Mouse (Mus musculus) embryo, embryonic 9.5 days (tissue): ENCODE results near the gene Zfp385a.

Experiments
- DNase-seq: peaks from one replicate; pipeline ENCODE4 v3.0.0-alpha.2; 2017; ENCODE audit errors: extremely low spot score

Zfp385a gene

GRCm38 (mm10) chr15:103363809-103364208, 23.9 kb upstream of the Zfp385a start:
- DNase-seq, result no peak

GRCm38 (mm10) chr15:103362950-103363349, 23.1 kb upstream of the Zfp385a start:
- DNase-seq, result no peak

GRCm38 (mm10) chr15:103362333-103362732, 22.4 kb upstream of the Zfp385a start:
- no peak for DNase-seq

- DNase-seq, result no peak
These were observed 21.4 kb upstream of the Zfp385a start for GRCm38 (mm10) chr15:103361269-103361668.

GRCm38 (mm10) chr15:103359869-103360602, 20.1 kb upstream of the Zfp385a start:
- DNase-seq, result no peak

- DNase-seq, result no peak
These were observed 19.2 kb upstream of the Zfp385a start for GRCm38 (mm10) chr15:103359122-103359510.

- DNase-seq, result no peak
These were observed 18.6 kb upstream of the Zfp385a start for GRCm38 (mm10) chr15:103358278-103359121.

- DNase-seq, result no peak
These were observed 17.9 kb upstream of the Zfp385a start for GRCm38 (mm10) chr15:103357817-103358216.

- no peak for DNase-seq
These were observed 16.2 kb upstream of the Zfp385a start for GRCm38 (mm10) chr15:103356130-103356529.

GRCm38 (mm10) chr15:103355420-103355819, 15.5 kb upstream of the Zfp385a start:
- no peak for DNase-seq

- DNase-seq, result no peak
These were observed 14.8 kb upstream of the Zfp385a start for GRCm38 (mm10) chr15:103354690-103355089.

GRCm38 (mm10) chr15:103353511-103354256, 13.8 kb upstream of the Zfp385a start:
- DNase-seq, result no peak

- DNase-seq, result peak; percentile 57
These were observed 13.0 kb upstream of the Zfp385a start for GRCm38 (mm10) chr15:103352856-103353255.

- peak; percentile 64 for DNase-seq
These were observed 7.4 kb upstream of the Zfp385a start for GRCm38 (mm10) chr15:103347275-103347684.

GRCm38 (mm10) chr15:103345789-103346188, 5.9 kb upstream of the Zfp385a start:
- DNase-seq, result no peak

GRCm38 (mm10) chr15:103343556-103343955, 3.7 kb upstream of the Zfp385a start:
- DNase-seq, result no peak

- no peak for DNase-seq
These were observed 3.1 kb upstream of the Zfp385a start for GRCm38 (mm10) chr15:103343008-103343407.

- peak; percentile 85 for DNase-seq
These were observed 2.5 kb upstream of the Zfp385a start for GRCm38 (mm10) chr15:103342415-103342814.

GRCm38 (mm10) chr15:103341547-103341946, 1.7 kb upstream of the Zfp385a start:
- no peak for DNase-seq

- no peak for DNase-seq
These were observed 893 bp upstream of the Zfp385a start for GRCm38 (mm10) chr15:103340786-103341185.

GRCm38 (mm10) chr15:103339166-103339960, 530 bp downstream of the Zfp385a start:
- peak; percentile 51 for DNase-seq
